Mouse (Mus musculus) layer of hippocampus, adult 6 months (tissue): Measurements from ENCODE around the gene Gm6169. TPM values are rescaled to one million over a fixed set of nuclear protein-coding genes. Genes with fewer than 3 reads are reported as not detected.

Experiments used
- long read RNA-seq, 2 experiments: library from polyadenylated mRNA; unstranded; transcript quantifications; one replicate each; pipeline ENCODE4 v2.0.0; 2019 to 2020
- polyA plus RNA-seq: library from polyadenylated mRNA; unstranded; fragments of <200 nt; fragmentation: Nextera tagmentation; gene quantifications from 2 replicates; pipeline ENCODE4 v1.2.3, GENCODE M21; 2021

The Gm6169 gene
- polyA plus RNA-seq = not detected in 2 replicates
- long read RNA-seq, experiment 1 = 0 reads
- long read RNA-seq, experiment 2 = 0 reads

GRCm38 (mm10) chr13:97099187-97099852 lies at the start of gene Gm6169:
Gm6169 (minus strand) TSS chr13:97099237.

GRCm38 (mm10) chr13:97137466-97138400 lies 38.7 kb upstream of the Gm6169 start, which contains the start of the genes Gfm2 and Nsa2:
Gfm2 (plus strand) TSS chr13:97137937.
Nsa2 (minus strand) TSS chr13:97137937.

GRCm38 (mm10) chr13:97066649-97067550 lies 32.1 kb downstream of the Gm6169 start, which contains the start of gene Fam169a:
Fam169a (plus strand) TSS chr13:97067286.

Other genes with a start within 250 kb of the Gm6169 start
- 1.2 and 1.4 TPM in 2 replicates for gene Gcnt4, start 174.5 kb downstream of the Gm6169 start, polyA plus RNA-seq
- gene 1700029F12Rik, start 64.9 kb downstream of the Gm6169 start, polyA plus RNA-seq = not detected in 2 replicates
- 10.2 and 12.4 TPM in 2 replicates for gene Fam169a, start 32.0 kb downstream of the Gm6169 start, polyA plus RNA-seq
- gene Gfm2, start 38.7 kb upstream of the Gm6169 start, polyA plus RNA-seq = 8.7 and 10.1 TPM in 2 replicates
- gene Nsa2, start 38.7 kb upstream of the Gm6169 start, polyA plus RNA-seq = 33.9 and 36.0 TPM in 2 replicates
- gene Hexb, start 99.1 kb upstream of the Gm6169 start, polyA plus RNA-seq = 318 and 348 TPM in 2 replicates
- gene Enc1, start 141.9 kb upstream of the Gm6169 start, polyA plus RNA-seq = 72.0 and 102 TPM in 2 replicates